Mouse (Mus musculus) embryo, embryonic 11.5 days (tissue): ENCODE measurements at regions not wholly inside any gene's neighbourhood (a gene's known extent, or its start where the extent isn't known, plus 50 kb on each side); places are given as distances from the start of the nearest gene placed in this dataset.

Experiments
- DNase-seq: peaks from one replicate; pipeline ENCODE4 v3.0.0-alpha.2; 2012; ENCODE audit warnings: low read depth, low spot score

GRCm38 (mm10) chr7:76142455-76142854 is 87.2 kb upstream of the Agbl1 start:
- DNase-seq: no peak

- no peak for DNase-seq
Measured at GRCm38 (mm10) chr7:76146385-76146784, 83.3 kb upstream of the Agbl1 start.

GRCm38 (mm10) chr7:76156869-76157268 is 72.8 kb upstream of the Agbl1 start:
- no peak for DNase-seq

- DNase-seq: no peak
Measured at GRCm38 (mm10) chr7:76164191-76164590, 65.5 kb upstream of the Agbl1 start.

GRCm38 (mm10) chr7:76164735-76165630 is 64.7 kb upstream of the Agbl1 start:
- peak; percentile 20 for DNase-seq

GRCm38 (mm10) chr7:76170481-76170880 is 59.2 kb upstream of the Agbl1 start:
- no peak for DNase-seq

DNA sequence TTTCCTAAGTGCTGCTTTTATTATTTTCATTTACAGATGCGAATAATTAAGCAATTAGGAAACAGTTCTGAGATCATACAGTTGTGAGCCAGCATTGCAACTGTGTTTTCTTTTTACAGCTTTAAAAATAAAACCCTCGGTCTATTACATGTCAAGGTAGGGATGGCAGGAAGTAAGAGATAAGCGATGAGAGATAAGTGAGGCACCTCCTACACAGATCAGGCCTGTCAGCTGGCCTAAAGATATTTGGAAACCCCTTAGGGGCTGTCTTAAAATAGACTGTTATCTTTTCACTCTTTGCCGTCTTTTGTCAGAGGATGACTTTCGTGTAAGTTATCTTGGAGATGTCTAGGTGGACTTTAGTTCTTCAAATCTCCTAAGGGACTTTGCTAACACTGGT is 53.5 kb upstream of the Agbl1 start:
- no peak for DNase-seq

DNA sequence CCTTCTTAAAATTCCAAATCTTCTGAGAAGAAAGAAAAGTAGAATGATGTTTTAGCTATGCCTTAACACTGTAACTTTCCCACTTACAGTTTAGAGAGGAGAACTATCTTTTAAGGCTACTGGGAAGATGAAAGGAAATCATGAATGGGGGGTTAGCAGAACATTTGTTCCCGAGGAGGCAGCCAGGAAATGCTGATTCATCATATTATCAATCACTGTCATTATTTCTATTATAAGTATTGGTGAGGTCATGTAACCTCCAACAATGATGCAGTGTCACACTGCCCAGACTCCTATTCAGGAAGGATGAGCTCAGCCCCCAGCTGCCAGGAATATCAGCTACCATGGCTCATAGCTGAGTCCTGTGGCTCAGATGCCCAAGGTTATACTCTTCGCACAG is 52.3 kb upstream of the Agbl1 start:
- DNase-seq: no peak
